Mouse (Mus musculus): ENCODE data around the gene Otulinl.

Otulinl gene

DNA sequence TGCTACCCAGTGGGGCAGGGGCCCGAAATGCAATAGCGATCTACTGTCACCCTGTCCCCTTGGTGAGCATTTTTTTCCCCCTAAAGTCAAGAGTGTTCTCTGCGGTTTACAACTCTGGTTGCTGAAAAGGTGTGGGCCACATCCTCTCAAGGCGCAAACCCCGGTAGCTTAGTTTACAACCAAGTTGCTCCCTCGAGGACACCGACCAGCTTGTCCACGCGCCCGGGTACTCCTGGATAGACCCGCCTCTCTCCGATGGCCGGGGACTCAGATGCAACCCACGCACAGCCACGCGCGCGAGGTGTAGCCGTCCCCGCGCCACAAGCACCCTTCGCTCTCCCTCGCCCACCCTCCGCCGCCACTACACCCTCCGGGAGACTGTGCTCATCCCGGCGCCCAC, 382 bp downstream of the Otulinl start:
- no peak for DNase-seq (ENCODE audit: low spot score in 2 of 2)

DNA sequence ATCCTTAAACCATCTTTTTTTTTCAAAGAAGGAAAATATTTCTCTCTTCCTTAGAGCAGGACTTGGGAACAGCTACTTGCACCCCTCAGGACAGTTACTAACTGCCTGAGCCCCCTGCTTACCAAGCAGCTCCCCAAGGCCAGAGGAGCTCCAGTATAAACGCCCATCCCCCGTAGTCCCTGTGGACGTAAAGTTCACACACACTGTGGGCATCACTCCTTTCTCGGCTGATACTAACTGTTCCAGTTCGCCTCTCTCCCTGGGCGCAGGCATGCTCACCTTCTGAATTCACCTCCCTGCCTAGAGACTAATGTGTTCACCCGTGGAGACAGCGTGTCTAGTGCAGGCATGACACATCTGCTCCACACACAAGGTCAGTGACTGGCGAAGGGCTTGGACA, 2.9 kb downstream of the Otulinl start:
- DNase-seq (ENCODE audit: low spot score in 2 of 2), result no peak

DNA sequence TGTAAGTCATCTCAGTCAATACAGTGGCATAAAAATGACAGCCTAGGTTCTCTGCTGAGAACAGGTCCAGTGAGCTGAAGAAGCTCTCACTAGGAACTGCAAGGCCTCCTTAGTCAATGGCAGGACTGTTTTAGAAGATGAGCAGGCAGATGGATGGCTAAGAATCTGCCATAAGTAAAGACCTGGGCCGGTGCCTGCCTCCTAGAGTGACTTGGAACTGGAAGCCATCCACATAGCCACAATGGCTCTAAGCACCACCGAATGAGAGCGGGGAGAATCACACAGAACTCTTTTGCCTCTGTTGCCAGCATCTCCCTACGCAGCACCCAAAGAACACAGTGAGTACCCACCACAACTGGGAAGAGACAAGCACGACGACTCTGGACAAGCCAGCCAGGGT, 3.6 kb downstream of the Otulinl start:
- no peak for DNase-seq (ENCODE audit: low spot score in 2 of 2)

DNA sequence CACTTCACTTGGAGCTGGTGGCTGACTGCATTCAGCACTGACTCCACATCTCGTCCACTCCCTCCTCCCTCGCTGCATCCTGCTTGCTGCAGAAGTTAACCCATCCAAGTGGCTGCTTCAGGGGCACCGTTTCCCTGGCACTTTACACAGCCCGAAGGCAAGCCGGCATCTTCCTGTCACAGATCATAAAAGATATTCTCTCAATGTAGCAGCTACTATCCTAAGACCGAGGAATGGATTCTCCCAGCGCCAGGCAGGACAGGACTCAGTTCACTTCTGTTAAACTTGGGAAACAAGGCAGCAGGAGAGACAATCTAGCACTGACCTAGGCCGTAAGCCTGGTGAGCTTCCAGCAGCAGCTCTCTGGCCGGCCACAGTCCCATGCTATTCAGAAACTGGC, 5.2 kb downstream of the Otulinl start:
- DNase-seq (ENCODE audit: low spot score in 2 of 2), result no peak

DNA sequence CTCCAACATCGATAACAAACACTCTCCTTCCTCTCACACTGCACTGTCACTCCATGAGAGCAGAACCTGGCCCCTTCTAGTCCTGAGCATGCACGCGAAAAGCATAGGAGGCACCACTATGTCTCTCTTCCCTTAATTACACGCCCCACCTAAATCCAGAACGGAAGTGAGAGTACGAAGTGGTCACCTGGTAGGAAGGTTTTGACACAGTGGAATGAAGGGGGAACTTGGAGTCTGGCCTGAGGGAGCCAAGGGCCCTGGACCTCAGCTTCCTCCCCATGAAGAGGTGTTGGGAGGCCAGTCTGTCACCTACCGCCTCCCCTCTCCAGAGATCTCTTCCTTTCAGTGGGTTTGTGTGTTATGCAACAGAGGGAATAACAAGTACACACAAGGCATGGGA, 6.3 kb downstream of the Otulinl start:
- no peak for DNase-seq (ENCODE audit: low spot score in 2 of 2)

DNA sequence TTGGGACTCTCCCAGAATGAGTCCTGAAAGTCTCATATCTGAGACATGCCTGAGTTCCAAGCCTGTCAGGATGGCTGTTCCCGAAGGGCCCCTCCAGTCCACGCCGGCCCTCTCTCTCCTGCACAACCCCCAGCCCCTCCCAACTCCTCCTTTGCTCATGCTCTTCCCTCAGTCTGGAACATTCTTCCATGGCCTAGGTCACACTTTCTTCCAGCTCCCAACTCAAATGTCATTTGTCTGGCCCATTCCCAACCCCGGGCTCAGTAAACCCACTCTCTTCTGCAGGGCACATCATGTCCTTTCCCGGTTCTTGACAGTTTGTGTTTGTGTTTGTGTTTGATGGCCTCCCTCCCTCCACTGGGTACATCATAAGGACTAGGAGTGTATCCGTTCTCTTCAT, 7.3 kb downstream of the Otulinl start:
- DNase-seq (ENCODE audit: low spot score in 2 of 2), result no peak

DNA sequence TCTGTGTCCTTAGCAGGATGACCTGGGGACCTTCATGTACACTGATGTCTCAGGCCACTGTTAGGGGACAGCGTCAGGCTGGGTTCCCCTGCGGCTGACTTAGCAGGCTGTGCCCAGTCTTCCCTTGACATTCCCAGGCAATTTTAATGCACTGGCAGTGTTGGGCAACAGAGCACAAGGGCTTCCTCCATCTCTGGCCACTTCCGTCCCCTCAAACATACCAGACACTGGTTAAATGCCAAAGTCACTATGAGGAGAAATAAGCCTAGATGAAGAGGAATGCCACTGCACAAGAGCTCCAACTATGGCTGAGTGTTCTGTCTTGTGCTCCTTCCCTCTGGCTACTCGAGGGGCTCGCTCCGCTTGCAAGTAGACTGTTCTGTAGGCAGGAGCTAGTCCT, 8.2 kb downstream of the Otulinl start:
- no peak for DNase-seq (ENCODE audit: low spot score in 2 of 2)

DNA sequence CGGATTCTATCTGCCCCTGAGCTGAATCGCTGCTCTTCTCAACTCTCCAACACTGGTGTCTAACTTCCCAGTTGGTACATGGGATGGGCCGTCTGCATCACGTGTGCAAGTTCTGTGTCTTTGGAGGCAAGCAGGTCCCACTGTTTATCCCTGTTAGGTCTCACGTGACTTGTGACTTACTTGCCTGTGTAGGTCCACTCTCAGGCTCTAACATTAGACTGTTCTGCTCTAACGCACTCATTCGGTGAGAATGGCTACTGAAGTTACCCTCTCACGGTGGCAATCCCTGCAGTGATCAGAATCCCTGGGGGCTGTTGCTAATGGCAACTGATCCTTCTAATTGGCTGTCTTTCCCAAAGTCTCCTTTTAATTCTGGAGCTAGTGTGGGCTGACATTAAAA, 9.1 kb downstream of the Otulinl start:
- no peak for DNase-seq (ENCODE audit: low spot score in 2 of 2)

DNA sequence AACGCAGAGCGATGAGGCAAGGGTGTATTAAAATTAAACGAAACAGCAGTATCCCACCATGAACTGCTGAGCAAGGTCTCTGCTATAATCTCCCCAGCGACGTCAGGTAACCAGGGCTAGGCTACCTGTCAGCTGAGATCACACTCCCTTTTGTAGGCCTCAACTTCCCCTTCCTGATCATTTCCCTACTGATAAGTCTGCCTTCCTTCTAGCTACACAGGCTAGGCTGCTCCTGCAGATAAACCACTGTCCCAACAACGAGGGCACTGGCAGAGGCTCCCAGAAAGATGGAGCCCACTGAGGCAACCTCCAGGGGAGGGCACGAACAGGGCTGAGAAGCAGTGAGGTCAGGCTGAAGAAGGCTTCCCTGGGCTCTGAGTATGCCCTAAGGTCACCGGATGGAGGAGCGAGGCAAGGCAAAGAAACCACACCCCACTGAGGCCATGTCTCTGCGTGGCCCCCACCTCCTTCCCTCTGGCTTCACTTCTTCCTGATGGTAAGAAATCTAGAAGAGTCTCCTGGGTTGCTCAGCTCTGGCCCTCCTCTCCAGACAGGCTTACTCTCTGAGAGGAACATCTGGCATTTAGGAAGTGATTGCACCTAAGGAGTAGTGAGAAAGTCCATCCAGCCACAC, 9.7 kb downstream of the Otulinl start:
- no peak for DNase-seq (ENCODE audit: low spot score in 2 of 2)

DNA sequence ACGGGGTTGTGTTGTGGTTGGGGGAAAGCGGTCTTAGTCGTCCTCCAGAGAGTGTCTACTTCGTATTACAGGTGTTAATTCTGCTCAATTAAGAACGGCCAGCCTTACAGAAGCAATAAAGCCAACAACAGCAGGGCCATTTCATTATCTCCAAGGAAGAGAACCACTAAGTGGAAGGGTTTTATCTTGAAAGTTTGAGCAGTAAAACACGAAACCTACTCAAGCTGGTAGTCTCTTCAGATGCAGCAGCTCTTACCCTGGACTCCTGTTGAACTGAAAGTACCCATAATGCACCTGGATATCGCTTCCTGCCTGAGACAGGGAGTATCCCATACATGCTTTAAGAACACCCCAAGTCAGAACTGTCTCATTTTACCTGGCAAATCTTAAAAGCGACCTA, 10.7 kb downstream of the Otulinl start:
- no peak for DNase-seq (ENCODE audit: low spot score in 2 of 2)

DNA sequence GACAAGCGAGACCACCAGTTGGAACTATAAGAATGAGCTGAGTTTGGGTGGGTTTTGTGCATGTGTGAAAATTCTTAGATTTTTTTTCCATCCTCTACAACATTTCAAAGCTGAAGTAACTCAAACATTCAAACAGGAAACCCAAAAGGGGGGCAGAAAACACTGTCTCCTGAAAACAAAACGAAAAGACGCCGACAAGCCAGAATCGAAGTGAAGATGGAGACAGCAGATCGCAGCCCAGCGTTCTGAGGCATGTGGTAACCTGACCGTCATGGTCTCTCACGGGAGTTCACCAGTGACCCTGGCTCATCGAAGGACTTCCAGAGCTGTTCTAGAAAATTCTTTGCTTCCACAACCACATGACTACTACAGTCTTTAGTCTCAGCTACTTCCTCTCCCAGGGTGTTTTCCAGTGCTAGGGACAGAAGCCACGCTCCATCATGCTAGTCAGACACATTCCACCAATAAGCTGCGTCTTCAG, 11.4 kb downstream of the Otulinl start:
- no peak for DNase-seq (ENCODE audit: low spot score in 2 of 2)

DNA sequence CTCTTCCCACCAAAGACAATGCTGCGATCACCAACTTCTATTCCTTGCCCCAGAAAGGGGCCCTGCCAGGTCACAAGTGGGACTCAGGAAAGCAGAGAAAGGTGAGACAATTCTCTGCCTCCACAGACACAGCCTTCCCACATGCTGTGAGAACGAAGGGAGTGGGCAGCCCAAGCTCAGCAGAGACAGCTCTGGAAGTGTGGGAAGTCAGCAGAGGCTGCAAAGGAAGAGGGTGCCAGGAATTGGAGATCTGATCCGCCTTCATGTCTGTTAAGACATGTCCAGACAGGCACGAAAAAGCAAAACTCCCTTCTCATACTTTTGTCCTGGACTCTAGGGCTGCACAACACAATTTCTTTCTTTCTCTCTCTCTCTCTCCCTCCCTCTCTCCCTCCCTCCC, 12.1 kb downstream of the Otulinl start:
- no peak for DNase-seq (ENCODE audit: low spot score in 2 of 2)

DNA sequence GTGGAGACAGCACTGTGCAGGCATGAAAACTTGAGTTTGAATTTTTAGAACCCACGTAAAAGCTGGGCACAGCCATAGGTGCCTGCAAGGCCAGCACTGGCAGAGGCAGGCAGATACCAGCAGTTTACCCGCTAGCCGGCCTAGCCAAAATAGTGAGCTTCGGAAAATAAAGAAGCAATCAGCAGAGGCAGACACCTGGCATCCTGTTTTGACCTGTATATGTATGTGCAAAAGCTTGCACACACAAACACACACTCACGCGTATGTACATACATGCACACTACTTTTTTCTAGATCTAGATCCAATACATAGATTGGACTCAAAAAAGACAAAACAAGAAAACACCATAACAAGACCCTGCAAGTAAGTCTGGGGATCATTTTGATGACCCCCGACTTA, 12.8 kb downstream of the Otulinl start:
- no peak for DNase-seq (ENCODE audit: low spot score in 2 of 2)

DNA sequence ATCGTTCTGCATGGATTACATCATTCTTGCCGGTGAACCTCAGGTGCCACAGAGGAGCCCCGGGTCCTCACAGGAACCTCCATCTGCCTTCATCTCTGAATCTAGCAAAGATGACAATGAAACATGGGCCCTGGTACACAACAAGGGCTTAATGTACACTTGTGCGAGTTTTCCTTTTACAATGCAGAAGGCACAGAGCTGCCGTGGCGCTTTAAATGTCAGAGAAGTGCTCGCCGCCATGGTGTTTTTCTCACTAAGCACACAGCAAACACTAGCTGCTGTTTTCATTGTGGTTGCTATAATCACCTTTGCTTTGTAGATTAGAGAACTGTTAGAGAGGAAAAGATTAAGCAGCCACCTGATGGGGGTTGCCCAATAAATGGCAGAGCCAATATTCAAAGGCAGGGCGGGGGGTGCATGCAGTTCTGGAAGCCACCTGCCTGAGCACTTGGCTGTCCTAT, 13.3 kb downstream of the Otulinl start:
- no peak for DNase-seq (ENCODE audit: low spot score in 2 of 2)

DNA sequence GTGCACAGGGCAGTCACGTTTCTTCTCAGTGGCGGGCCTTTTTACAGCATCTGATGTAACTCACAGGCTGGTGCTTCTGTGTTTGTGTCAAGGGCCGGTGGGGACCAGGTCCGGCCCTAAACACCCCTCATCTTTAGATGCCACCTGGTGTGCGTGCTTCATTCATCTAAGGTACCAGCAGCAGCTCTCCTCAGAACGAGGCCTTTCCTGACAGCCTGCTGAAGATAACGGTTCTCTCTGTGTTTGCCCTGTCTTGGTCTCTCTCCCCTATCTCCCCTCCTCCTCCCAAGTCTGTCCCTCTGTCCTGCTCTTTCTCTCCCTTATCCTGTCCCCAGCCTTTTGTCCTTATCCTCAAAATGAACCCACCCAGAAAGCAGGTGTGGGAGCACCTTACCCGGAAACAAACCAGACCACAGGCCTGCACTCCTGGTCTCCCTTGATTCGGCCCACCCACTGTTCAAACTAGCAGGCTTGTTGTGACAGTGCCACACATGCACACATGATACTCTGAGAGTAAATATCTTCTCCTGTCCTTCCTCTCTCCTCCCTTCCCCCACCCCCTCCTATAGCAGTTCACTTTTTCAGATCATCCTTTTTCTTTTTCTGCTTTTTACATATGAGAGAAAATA, 14.4 kb downstream of the Otulinl start:
- no peak for DNase-seq (ENCODE audit: low spot score in 2 of 2)

DNA sequence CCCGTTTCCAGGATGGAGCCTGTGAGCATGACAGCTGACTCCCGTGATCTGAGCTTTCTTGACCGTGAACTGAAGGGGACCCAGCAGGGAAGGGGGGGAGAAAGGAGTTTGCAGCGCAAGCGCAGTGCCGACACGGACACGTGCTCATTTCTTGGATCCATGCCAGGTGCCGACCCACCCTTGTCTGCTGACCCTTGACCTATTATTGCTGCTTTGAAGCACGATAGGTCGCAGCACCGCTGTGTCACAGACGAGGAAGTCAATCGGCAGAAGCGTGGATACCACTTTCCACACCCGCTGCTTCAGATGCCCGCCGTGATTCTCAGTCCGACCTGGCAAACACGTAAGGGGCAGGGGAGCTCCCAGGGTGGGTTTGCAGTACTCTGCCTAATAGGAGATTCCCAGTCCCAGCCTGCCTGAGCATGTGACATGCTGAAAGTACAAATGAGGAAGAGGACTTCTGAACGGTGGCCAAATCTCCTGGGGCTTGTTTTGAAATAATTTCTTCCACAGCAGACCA, 15.9 kb downstream of the Otulinl start:
- DNase-seq (ENCODE audit: low spot score in 2 of 2), result peak in 1 of 2 experiments; percentile 21

DNA sequence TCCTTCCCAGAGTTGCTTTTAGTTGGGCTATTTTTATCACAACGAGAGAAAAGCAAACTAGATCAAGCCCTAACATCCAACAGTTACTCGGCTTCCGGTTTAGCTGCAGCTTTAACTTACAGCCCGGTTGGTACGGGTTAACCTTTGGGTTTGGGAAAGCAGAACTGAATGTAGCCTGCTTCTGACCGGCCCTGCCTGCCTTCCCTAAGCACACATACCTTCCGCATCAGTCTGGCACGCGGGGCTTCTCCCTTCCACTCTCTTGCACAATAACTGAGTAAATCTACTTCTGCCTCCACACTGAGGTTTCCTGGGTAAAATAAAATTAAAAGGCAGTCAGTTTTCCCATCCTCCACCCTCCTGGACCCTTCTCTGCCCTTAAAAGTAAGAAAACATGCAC, 17.3 kb downstream of the Otulinl start:
- DNase-seq (ENCODE audit: low spot score in 2 of 2), result no peak

DNA sequence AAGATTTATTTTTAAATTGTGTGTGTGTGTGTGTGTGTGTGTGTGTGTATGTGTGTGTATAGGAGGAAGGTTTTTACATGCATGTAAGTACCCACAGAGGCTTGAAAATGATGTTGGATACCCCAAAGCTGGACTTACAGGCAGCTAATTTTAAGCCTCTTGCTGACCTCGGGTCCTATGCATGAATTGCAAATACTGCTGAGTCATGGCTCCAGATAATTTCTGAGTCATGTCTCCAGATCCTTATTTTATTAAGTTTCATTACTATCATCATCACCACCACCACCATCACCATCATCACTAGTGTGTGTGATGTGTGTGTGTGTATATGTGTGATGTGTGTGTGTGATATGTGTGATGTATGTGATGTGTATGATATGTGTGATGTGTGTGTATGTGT, 18.7 kb downstream of the Otulinl start:
- DNase-seq (ENCODE audit: low spot score in 2 of 2), result no peak

DNA sequence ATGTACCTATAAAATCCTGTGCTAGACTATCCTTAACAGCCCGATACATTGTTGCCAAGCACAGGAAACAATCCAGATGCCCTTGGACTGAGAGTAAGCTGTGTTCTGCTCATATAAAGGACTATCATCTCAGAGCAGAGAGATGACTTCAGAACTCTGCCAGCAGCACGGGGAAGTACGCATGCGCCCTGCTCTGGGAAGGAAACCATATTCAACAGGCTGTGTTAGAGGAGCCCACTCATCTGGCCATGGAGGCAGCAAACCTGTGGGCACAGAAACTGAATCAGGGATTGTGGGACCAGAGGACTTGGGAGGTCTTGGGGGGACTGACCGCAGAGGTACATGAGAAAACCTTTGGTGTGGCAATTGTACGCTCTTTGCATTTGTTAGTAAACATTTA, 19.7 kb downstream of the Otulinl start:
- no peak for DNase-seq (ENCODE audit: low spot score in 2 of 2)

DNA sequence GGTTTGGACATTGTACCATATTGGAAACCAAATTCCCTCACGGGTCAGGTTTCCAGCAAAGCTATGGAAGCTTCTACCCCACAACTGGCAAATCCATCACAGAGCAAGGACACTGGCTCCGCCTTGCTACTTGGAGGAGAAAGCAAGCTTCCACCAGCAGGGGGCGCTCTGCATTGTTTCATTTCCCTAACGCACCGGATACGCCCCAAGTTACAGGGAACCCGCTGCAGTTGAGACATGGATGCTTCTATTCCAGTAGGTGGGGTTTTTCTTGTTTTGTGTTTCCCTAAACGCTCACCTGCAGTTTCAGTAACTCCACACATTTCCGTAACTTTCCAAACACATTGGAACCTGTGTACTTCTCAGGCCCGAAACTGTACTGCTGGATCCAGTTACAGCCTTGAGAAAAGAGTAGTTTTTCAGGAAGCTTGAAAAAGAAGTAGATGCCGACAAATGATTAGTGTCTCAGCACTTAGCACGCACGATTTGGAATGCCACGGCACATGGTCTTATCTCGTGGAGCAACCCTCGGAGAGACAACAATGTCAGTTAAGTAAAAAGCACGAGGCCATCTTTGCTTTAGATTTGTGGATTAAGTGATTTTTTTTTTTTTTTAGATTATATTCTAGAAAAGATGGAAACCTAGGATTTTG, 21.7 kb downstream of the Otulinl start:
- peak; percentile 74 to 82 for DNase-seq (ENCODE audit: low spot score in 2 of 2)

DNA sequence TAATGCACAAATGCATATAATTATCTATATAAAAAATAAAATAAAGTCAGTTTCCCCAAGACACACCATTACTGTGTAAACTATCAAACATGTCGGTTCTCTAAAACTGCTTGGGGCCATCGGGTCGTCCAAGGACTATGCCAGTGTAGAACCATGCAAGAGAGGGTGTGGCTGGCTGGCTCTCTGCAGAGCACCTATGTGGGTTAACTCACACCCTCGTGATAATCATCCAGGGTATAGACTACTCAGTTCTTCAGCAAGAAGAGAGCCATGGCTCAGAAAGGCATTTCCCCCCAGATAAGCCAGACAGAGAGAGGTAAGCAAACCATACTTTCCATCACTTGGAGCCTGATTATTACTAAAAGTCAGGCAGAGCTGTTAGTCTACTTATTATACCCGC, 22.2 kb downstream of the Otulinl start:
- DNase-seq (ENCODE audit: low spot score in 2 of 2), result no peak

DNA sequence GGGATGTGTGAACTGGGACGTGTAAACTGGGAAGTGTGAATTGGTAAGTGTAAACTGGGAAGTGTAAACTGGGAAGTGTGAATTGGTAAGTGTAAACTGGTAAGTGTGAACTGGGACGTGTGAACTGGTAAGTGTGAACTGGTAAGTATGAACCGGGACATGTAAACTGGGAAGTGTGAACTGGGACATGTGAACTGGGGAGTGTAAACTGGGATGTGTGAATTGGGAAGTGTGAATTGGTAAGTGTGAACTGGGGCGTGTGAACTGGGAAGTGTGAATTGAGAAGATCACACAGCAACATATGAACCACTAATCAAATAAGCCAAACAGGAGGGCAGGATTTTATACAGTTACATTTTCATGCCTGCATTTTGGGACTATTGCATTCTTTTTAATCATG, 23.0 kb downstream of the Otulinl start:
- no peak for DNase-seq (ENCODE audit: low spot score in 2 of 2)

DNA sequence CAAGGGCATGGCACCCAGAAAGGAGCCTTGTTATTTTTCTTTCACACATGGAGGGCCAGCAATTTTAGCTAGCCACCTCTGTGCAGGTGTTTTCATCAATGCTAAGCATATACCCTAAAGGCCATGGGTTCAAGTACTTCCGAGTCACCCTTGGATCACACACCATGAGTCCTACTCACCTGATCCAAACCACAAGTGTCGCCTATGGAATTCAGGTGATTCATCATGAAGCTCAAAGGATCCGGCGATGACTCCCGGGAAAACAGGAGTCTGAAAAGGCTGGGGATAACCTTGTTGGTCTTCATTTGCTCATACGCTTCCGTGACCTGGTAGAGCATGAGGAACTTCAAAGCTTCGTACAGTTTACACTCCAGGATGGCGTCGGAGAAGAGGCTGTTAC, 23.5 kb downstream of the Otulinl start:
- DNase-seq (ENCODE audit: low spot score in 2 of 2), result no peak
